Mouse (Mus musculus) gastrocnemius, postnatal 36 days (tissue): Measurements from ENCODE around the gene Tmem234. TPM values are rescaled to one million over a fixed set of nuclear protein-coding genes. Genes with fewer than 3 reads are reported as not detected.

Source experiments
- DNase-seq, 2 experiments: peaks; one replicate each; pipeline ENCODE4 v3.0.0; 2022
- intact Hi-C: fragments of 180-260 bp; cut with DNase I; formaldehyde crosslinking; loops from one replicate; pipeline ENCODE4 v1.15.1; 2025
- total RNA-seq, 2 experiments: library from RNA; stranded (reverse); gene quantifications; 2 replicates each; pipeline ENCODE4 v1.2.3; 2021

The Tmem234 gene
- total RNA-seq, 2 experiments from 2014 or later, result 29.3 to 30.0 TPM

- DNase-seq, result no peak
- intact Hi-C loops, result no loop called here
Measured at GRCm38 (mm10) chr4:129620419-129621282, 20.2 kb downstream of the Tmem234 start.

GRCm38 (mm10) chr4:129621283-129621841, 20.9 kb downstream of the Tmem234 start:
- peak in 1 of 2 experiments; percentile 38 for DNase-seq
- intact Hi-C loops, result no loop called here

DNA sequence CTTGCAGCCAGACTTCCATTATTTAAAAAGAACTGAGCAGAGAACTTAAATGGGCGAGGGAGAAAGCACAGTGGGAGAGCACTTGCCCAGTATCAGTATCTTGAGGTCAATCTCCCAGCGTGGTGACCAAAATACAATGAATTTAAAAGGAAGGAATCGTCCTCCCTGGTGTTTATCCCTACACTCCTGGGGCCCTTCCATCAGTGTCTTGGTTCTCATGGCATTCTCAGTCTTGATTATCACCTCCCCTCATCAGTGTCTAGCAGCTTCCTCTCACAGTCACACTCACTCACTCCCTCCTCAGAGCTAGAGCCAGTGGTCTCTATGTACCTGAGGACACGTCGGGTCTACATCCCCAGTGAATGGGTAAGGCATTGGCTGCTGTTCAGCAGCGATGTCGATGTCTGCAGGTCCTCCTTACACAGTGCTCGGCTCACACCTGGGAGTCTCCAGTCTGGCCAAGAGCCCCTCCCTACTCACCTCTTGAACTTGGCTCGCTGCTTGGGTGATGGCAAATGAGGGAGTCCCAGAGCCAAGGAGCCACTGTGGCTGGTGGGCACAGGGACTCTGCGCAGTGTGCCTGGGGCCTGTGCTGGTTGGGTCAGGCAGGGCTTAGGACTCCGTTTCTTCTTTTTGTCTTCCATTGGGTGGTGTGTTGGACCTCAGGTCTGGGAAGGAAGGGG, 21.8 kb downstream of the Tmem234 start:
- intact Hi-C loops, result no loop called here
- no peak for DNase-seq

- DNase-seq, result no peak
- intact Hi-C loops, result no loop called here
Measured at GRCm38 (mm10) chr4:129622803-129623535, 22.5 kb downstream of the Tmem234 start.

DNA sequence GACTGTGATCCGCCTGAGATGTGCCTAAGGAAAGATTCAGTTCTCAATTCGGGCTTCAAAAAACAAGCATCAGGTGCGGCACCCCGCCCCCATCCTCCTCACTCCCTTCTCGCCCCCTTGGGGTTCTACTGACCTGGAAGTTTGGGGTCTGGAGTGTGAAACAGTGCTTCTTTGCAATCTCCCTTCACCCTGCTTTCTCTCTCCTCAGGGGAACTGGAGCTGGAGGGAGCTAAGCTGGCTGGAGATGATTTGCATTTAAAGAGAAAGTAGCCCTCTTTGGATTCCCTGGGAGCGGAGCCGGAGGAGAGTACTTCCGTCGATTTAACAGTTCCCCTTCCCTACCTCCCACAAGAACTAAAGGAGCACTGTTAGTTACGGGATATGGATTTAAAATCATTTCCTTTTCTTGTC, 23.2 kb downstream of the Tmem234 start, which contains the start of gene Ccdc28b:
Gene Ccdc28b (minus strand): TSS at position 267 of the 411 bp plus-strand sequence.
- intact Hi-C loops, result no loop called here
- no peak for DNase-seq

- intact Hi-C loops, result no loop called here
- DNase-seq, result peak; percentile 64 to 83
Measured at GRCm38 (mm10) chr4:129624281-129625028, 24.0 kb downstream of the Tmem234 start.

DNA sequence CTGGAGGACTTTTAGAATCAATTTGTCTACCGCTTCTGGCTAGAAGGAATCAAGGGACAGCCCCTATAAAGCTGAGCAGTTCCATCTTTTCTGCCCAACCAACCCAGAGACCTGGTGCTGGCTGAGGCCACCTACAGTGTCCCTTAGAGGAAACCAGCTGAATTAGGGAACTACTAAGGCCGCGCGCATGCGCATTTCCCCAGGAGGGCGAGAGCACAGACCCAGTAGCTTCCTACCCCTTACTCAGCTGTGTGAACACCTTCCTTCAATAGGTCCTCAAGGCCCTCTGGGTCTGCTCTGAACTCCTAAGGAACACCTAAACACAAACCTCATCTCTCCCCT, 24.5 kb downstream of the Tmem234 start:
- intact Hi-C loops, result no loop called here
- DNase-seq, result no peak

GRCm38 (mm10) chr4:129625496-129625895, 25.0 kb downstream of the Tmem234 start:
- intact Hi-C loops, result no loop called here
- no peak for DNase-seq

- no peak for DNase-seq
- intact Hi-C loops, result no loop called here
Measured at GRCm38 (mm10) chr4:129626035-129626434, 25.6 kb downstream of the Tmem234 start.

DNA sequence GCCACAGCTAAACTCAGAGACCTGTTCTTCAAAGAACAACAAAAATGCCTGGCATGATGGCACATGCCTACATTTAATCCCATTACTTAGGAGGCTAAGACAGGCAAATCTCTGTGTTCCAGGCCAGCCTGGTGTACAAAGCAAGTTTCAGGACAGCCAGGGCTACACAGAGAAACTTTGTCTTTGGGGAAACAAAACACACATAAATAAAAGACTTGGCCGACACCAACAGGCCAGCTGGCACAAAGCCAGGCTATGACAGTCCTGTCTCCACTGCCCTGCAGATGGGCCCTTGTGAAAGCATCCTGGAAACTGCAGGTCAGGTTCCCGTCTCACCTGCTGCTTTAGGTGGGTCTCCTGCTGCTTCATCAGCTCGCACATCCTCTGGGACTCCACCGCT, 30.5 kb downstream of the Tmem234 start:
- intact Hi-C loops, result no loop called here
- no peak for DNase-seq

DNA sequence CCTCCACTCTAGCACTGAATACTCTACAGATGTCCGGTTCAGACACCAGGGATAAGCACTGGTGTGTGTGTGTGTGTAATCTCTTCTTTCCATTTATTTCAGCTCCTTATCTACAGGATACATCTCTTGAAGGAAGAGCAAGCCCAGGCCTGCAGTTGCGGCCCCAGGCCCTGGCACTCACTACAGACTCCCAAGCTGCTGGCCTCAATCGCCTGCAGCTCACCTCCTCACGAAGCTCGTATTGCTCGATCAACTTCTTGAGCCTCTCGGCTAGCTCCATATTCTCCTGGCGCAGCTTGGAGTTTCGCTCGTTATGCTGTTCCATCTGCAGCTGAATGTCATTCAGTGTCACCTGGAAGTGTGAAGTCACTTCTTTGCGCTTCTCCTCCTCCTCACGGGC, 31.4 kb downstream of the Tmem234 start:
- no peak for DNase-seq

DNA sequence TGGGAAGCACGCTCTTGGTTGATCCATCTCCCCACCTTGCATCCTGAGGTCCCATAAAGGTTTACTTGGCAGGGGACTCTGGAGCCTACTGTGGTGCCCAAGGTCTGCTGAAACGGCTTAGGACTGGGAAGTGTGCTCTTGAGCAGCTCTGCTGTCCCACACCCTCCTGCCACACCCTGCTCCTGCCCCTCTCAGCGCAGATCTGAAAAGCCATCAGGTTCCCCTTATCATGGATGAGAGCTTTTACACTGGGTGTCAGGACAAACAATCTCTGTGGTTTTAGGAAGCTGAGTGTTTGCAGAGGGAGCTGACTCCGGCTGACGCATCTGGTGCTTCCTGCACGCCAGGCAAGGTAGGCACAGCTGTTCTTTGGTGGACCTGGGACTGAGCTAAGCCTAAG, 33.4 kb downstream of the Tmem234 start:
- intact Hi-C loops, result no loop called here
- no peak for DNase-seq

More for the DNA sequence above, 31.4 kb downstream of the Tmem234 start:
- intact Hi-C loops, result no loop called here

- no peak for DNase-seq
- intact Hi-C loops, result no loop called here
Measured at GRCm38 (mm10) chr4:129639221-129639620, 38.8 kb downstream of the Tmem234 start.

GRCm38 (mm10) chr4:129640101-129640637, 39.7 kb downstream of the Tmem234 start:
- no peak for DNase-seq
- intact Hi-C loops, result no loop called here

- DNase-seq, result peak; percentile 93 to 94
- intact Hi-C loops, result no loop called here
Measured at GRCm38 (mm10) chr4:129640638-129641467, 40.4 kb downstream of the Tmem234 start, which contains the start of gene Txlna. Gene Txlna, minus strand, starts transcription at chr4:129641065.

- no peak for DNase-seq
- intact Hi-C loops, result no loop called here
Measured at GRCm38 (mm10) chr4:129641756-129642155, 41.3 kb downstream of the Tmem234 start.

- no peak for DNase-seq
- intact Hi-C loops, result no loop called here
Measured at GRCm38 (mm10) chr4:129645204-129645603, 44.7 kb downstream of the Tmem234 start.

DNA sequence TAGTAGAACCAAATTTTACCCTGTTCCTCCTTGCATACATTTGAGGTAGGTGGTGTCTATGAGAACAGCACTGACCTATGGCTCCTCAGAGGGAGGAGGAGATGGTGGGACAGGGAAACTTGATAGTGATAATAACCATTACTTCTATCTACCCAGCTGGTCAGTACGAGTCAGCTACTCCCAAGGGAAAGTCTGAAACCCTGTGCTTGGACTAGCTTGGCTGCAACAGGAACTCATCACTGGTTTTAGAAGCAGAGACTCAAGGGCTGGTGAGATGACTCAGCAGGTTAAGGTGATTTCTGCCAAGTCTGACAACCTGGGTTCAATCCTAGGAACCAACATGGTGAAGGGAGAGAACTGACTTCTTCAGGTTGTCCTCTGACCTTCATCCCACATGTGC, 48.2 kb downstream of the Tmem234 start:
- no peak for DNase-seq
- intact Hi-C loops, result no loop called here

DNA sequence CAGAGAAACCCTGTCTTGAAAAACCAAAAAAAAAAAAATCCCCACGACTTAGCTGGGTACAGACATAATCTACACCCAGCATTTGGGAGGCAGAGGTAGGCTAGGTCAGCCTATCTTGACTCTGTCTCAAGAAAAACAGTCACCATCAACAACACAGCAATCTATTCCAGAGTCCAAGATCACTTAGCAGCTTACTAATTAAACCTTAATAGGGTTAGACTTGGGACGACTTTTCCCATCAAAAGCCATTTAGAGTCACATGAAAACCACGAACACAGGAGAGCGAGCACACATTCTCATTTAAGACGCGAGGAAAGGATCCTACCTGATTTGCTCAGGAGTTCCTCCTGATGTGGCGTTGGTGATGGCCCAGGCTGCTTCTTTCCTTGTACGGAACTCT, 49.9 kb downstream of the Tmem234 start:
- intact Hi-C loops, result no loop called here
- no peak for DNase-seq
